Mouse (Mus musculus): ENCODE results near the gene Zbtb20. TPM values are rescaled to one million over a fixed set of nuclear protein-coding genes. Genes with fewer than 3 reads are reported as not detected.

Zbtb20 gene
- polyA plus RNA-seq, 1 experiment, result 13.7 TPM

- TF ChIP-seq CTCF (IDR thresholded peaks at IDR 0.05; ENCODE audit: borderline replicate concordance, insufficient read depth, low read length) (no peak), POLR2A (IDR thresholded peaks at IDR 0.05; ENCODE audit: low read depth, low read length) (no peak)
- Histone ChIP-seq H3K4me3 (ENCODE audit: insufficient read depth, low read length) (no peak overlapping the region), H3K27ac (ENCODE audit: insufficient read depth, low read length) (no peak overlapping the region), H3K4me1 (ENCODE audit: control insufficient read depth, insufficient read depth, low read length) (peaks cover 11% of the 10 kb centered on the region)
Observed at GRCm38 (mm10) chr16:43662124-43663004, 786.7 kb downstream of the Zbtb20 start.

GRCm38 (mm10) chr16:43663978-43664579 is 788.4 kb downstream of the Zbtb20 start, which contains the start of gene Tigit:
Gene Tigit, minus strand, starts transcription at chr16:43664146.
- no peak for TF ChIP-seq CTCF (IDR thresholded peaks at IDR 0.05; ENCODE audit: borderline replicate concordance, insufficient read depth, low read length)
- TF ChIP-seq POLR2A (IDR thresholded peaks at IDR 0.05; ENCODE audit: low read depth, low read length), result no peak
- Histone ChIP-seq H3K27ac (ENCODE audit: insufficient read depth, low read length) (no peak within 1 kb of the TSS), H3K4me3 (ENCODE audit: insufficient read depth, low read length) (no peak within 1 kb of the TSS), H3K4me1 (ENCODE audit: control insufficient read depth, insufficient read depth, low read length) (peaks cover 11% of the 10 kb centered on the region)

- Histone ChIP-seq H3K27ac (ENCODE audit: insufficient read depth, low read length) (no peak overlapping the region), H3K4me3 (ENCODE audit: insufficient read depth, low read length) (no peak overlapping the region), H3K4me1 (ENCODE audit: control insufficient read depth, insufficient read depth, low read length) (peaks cover 11% of the 10 kb centered on the region)
- no peak for TF ChIP-seq CTCF (IDR thresholded peaks at IDR 0.05; ENCODE audit: borderline replicate concordance, insufficient read depth, low read length)
- no peak for TF ChIP-seq POLR2A (IDR thresholded peaks at IDR 0.05; ENCODE audit: low read depth, low read length)
Observed at GRCm38 (mm10) chr16:43664861-43665260, 789.2 kb downstream of the Zbtb20 start.

- H3K4me3 ChIP-seq (ENCODE audit: insufficient read depth, low read length), result no peak overlapping the region
- H3K4me1 ChIP-seq (ENCODE audit: control insufficient read depth, insufficient read depth, low read length), result peaks cover 11% of the 10 kb centered on the region
- TF ChIP-seq POLR2A (IDR thresholded peaks at IDR 0.05; ENCODE audit: low read depth, low read length) (no peak), CTCF (IDR thresholded peaks at IDR 0.05; ENCODE audit: borderline replicate concordance, insufficient read depth, low read length) (no peak)
- H3K27ac ChIP-seq (ENCODE audit: insufficient read depth, low read length), result no peak overlapping the region
Observed at GRCm38 (mm10) chr16:43668294-43668693, 792.6 kb downstream of the Zbtb20 start.

GRCm38 (mm10) chr16:43671972-43672371 is 796.3 kb downstream of the Zbtb20 start:
- H3K4me1 ChIP-seq (ENCODE audit: control insufficient read depth, insufficient read depth, low read length), result no peaks in the 10 kb centered on the region
- no peak overlapping the region for H3K4me3 ChIP-seq (ENCODE audit: insufficient read depth, low read length)
- no peak for TF ChIP-seq CTCF (IDR thresholded peaks at IDR 0.05; ENCODE audit: borderline replicate concordance, insufficient read depth, low read length)
- TF ChIP-seq POLR2A (IDR thresholded peaks at IDR 0.05; ENCODE audit: low read depth, low read length), result no peak
- H3K27ac ChIP-seq (ENCODE audit: insufficient read depth, low read length), result no peak overlapping the region

GRCm38 (mm10) chr16:43672697-43673096 is 797.0 kb downstream of the Zbtb20 start:
- H3K27ac ChIP-seq (ENCODE audit: insufficient read depth, low read length), result no peak overlapping the region
- H3K4me3 ChIP-seq (ENCODE audit: insufficient read depth, low read length), result no peak overlapping the region
- H3K4me1 ChIP-seq (ENCODE audit: control insufficient read depth, insufficient read depth, low read length), result no peaks in the 10 kb centered on the region
- no peak for TF ChIP-seq POLR2A (IDR thresholded peaks at IDR 0.05; ENCODE audit: low read depth, low read length)
- TF ChIP-seq CTCF (IDR thresholded peaks at IDR 0.05; ENCODE audit: borderline replicate concordance, insufficient read depth, low read length), result no peak

GRCm38 (mm10) chr16:43674400-43674799 is 798.7 kb downstream of the Zbtb20 start:
- Histone ChIP-seq H3K4me3 (ENCODE audit: insufficient read depth, low read length) (no peak overlapping the region), H3K27ac (ENCODE audit: insufficient read depth, low read length) (no peak overlapping the region), H3K4me1 (ENCODE audit: control insufficient read depth, insufficient read depth, low read length) (no peaks in the 10 kb centered on the region)
- TF ChIP-seq POLR2A (IDR thresholded peaks at IDR 0.05; ENCODE audit: low read depth, low read length), result no peak
- no peak for TF ChIP-seq CTCF (IDR thresholded peaks at IDR 0.05; ENCODE audit: borderline replicate concordance, insufficient read depth, low read length)

- no peak overlapping the region for H3K27ac ChIP-seq (ENCODE audit: insufficient read depth, low read length)
- H3K4me1 ChIP-seq (ENCODE audit: control insufficient read depth, insufficient read depth, low read length), result no peaks in the 10 kb centered on the region
- no peak overlapping the region for H3K4me3 ChIP-seq (ENCODE audit: insufficient read depth, low read length)
- TF ChIP-seq POLR2A (IDR thresholded peaks at IDR 0.05; ENCODE audit: low read depth, low read length), result no peak
- TF ChIP-seq CTCF (IDR thresholded peaks at IDR 0.05; ENCODE audit: borderline replicate concordance, insufficient read depth, low read length), result no peak
Observed at GRCm38 (mm10) chr16:43687968-43688367, 812.3 kb downstream of the Zbtb20 start.

- Histone ChIP-seq H3K27ac (ENCODE audit: insufficient read depth, low read length) (no peak overlapping the region), H3K4me3 (ENCODE audit: insufficient read depth, low read length) (no peak overlapping the region), H3K4me1 (ENCODE audit: control insufficient read depth, insufficient read depth, low read length) (no peaks in the 10 kb centered on the region)
- no peak for TF ChIP-seq CTCF (IDR thresholded peaks at IDR 0.05; ENCODE audit: borderline replicate concordance, insufficient read depth, low read length)
- TF ChIP-seq POLR2A (IDR thresholded peaks at IDR 0.05; ENCODE audit: low read depth, low read length), result no peak
Observed at GRCm38 (mm10) chr16:43690211-43690690, 814.6 kb downstream of the Zbtb20 start.

- Histone ChIP-seq H3K4me1 (ENCODE audit: control insufficient read depth, insufficient read depth, low read length) (no peaks in the 10 kb centered on the region), H3K4me3 (ENCODE audit: insufficient read depth, low read length) (no peak overlapping the region), H3K27ac (ENCODE audit: insufficient read depth, low read length) (no peak overlapping the region)
- TF ChIP-seq POLR2A (IDR thresholded peaks at IDR 0.05; ENCODE audit: low read depth, low read length), result no peak
- no peak for TF ChIP-seq CTCF (IDR thresholded peaks at IDR 0.05; ENCODE audit: borderline replicate concordance, insufficient read depth, low read length)
Observed at GRCm38 (mm10) chr16:43690912-43691311, 815.2 kb downstream of the Zbtb20 start.
